Mouse (Mus musculus): ENCODE measurements around the gene Slpi. TPM values are rescaled to one million over a fixed set of nuclear protein-coding genes. Genes with fewer than 3 reads are reported as not detected.

The Slpi gene
- polyA plus RNA-seq, 1 experiment from 2014 or later: not detected

DNA sequence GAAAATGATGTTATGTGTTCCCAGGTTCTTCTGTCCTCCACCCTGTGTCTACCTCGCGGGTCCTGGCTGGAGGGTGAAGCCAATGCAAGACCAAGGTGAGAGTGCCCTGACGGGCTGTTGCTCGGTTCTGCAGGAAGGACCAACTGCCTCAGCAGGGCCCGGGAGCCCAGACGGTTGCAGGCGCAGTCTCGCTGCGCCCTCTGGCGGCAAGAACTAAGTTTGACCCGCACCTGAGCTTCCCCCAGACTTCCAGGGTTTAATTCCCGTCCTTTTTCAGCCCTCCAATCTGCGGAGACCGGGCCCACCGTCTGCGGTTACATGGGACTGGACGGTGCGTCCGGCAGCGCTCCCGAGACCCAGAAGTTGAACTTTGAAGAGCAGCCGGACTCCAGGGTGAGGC is 18.8 kb upstream of the Slpi start:
- no peak overlapping the region for H3K27ac ChIP-seq (ENCODE audit: low read depth, low read length)
- H3K4me2 ChIP-seq (ENCODE audit: low read depth, low read length): no peak overlapping the region
- no peaks in the 10 kb centered on the region for H3K36me3 ChIP-seq (ENCODE audit: control insufficient read depth, insufficient read depth, low read length)
- WGBS: under 1% methylated on average over 22 of the region's 22 CpGs
- H3K4me3 ChIP-seq (ENCODE audit: low read depth, low read length): no peak overlapping the region
- H3K4me1 ChIP-seq (ENCODE audit: control insufficient read depth, insufficient read depth, low read length): peaks cover 7% of the 10 kb centered on the region; the same call in 1 of the 2 replicates
- no peak overlapping the region for H3K9ac ChIP-seq (replicated peaks; ENCODE audit: low read depth, low read length)
- ATAC-seq (ENCODE audit: low read depth): 0 out of 2 replicates have a peak, but pooled peaks have one; percentile 31
- H3K9me3 ChIP-seq (ENCODE audit: control insufficient read depth, low read length): no peaks in the 10 kb centered on the region
- peaks cover 47% of the 10 kb centered on the region for H3K27me3 ChIP-seq (ENCODE audit: control insufficient read depth, insufficient read depth, low read length)

DNA sequence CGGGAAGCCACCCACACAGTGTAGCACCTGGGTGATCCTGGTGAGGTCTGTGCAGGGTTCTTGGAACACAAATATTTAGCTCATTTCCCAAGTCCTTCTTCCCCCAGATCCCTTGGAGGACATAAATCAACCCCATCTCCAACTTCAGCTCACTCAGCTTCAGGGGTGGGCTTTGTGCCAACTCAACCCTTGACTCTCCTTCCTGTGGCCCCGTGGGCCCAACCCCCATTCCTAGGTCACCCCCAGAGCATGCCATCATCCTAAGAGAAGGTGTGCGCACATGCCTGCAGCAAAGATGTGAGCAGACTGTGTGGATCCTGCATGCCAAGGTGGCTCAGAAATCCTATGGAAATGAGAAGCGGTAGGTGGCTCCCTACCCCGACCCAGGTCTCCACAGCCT is 16.6 kb upstream of the Slpi start:
- H3K27me3 ChIP-seq (ENCODE audit: control insufficient read depth, insufficient read depth, low read length): peaks cover 66% of the 10 kb centered on the region
- 44% methylated on average over 5 of the region's 5 CpGs for WGBS
- no peaks in the 10 kb centered on the region for H3K9me3 ChIP-seq (ENCODE audit: control insufficient read depth, low read length)
- H3K4me1 ChIP-seq (ENCODE audit: control insufficient read depth, insufficient read depth, low read length): peaks cover 8% of the 10 kb centered on the region; the same call in 1 of the 2 replicates
- H3K4me2 ChIP-seq (ENCODE audit: low read depth, low read length): no peak overlapping the region
- no peak overlapping the region for H3K4me3 ChIP-seq (ENCODE audit: low read depth, low read length)
- H3K36me3 ChIP-seq (ENCODE audit: control insufficient read depth, insufficient read depth, low read length): no peaks in the 10 kb centered on the region
- no peak overlapping the region for H3K27ac ChIP-seq (ENCODE audit: low read depth, low read length)
- no peak for ATAC-seq (ENCODE audit: low read depth)
- no peak overlapping the region for H3K9ac ChIP-seq (replicated peaks; ENCODE audit: low read depth, low read length)

DNA sequence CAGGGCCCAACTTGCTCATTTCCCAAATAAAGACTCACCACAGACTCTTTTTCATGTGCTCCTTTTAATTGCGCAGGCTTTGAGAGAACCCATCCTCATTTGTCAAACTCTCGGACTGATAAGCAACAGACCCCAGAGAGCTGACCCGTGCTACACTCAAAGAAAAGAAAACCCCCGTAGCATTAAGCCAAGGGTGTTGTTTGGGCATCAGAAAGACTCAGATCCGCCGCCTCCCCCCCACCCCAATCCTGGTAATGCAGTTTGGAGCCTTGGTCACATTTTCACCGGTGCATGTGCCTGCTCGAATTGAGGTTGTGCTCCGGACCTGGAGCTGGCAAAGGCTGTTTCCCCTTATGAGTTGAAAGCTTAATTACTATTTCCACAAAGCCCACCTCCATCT is 16.2 kb upstream of the Slpi start, which contains the start of gene Matn4:
Gene Matn4, minus strand, starts transcription at position 101 of the 400 bp plus-strand sequence.
- H3K27me3 ChIP-seq (ENCODE audit: control insufficient read depth, insufficient read depth, low read length): peaks cover 68% of the 10 kb centered on the region
- peaks cover 11% of the 10 kb centered on the region; the same call in 1 of the 2 replicates for H3K4me1 ChIP-seq (ENCODE audit: control insufficient read depth, insufficient read depth, low read length)
- H3K36me3 ChIP-seq (ENCODE audit: control insufficient read depth, insufficient read depth, low read length): no peaks in the 10 kb centered on the region
- no peaks in the 10 kb centered on the region for H3K9me3 ChIP-seq (ENCODE audit: control insufficient read depth, low read length)
- ATAC-seq (ENCODE audit: low read depth): no peak
- no peak within 1 kb of the TSS for H3K27ac ChIP-seq (ENCODE audit: low read depth, low read length)
- 10% methylated on average over 9 of the region's 9 CpGs for WGBS
- peak within 1 kb of the TSS; percentile 47 for H3K4me2 ChIP-seq (ENCODE audit: low read depth, low read length)
- peak within 1 kb of the TSS; percentile 41; the same call in 1 of the 2 replicates for H3K9ac ChIP-seq (replicated peaks; ENCODE audit: low read depth, low read length)
- H3K4me3 ChIP-seq (ENCODE audit: low read depth, low read length): peak within 1 kb of the TSS; percentile 27

DNA sequence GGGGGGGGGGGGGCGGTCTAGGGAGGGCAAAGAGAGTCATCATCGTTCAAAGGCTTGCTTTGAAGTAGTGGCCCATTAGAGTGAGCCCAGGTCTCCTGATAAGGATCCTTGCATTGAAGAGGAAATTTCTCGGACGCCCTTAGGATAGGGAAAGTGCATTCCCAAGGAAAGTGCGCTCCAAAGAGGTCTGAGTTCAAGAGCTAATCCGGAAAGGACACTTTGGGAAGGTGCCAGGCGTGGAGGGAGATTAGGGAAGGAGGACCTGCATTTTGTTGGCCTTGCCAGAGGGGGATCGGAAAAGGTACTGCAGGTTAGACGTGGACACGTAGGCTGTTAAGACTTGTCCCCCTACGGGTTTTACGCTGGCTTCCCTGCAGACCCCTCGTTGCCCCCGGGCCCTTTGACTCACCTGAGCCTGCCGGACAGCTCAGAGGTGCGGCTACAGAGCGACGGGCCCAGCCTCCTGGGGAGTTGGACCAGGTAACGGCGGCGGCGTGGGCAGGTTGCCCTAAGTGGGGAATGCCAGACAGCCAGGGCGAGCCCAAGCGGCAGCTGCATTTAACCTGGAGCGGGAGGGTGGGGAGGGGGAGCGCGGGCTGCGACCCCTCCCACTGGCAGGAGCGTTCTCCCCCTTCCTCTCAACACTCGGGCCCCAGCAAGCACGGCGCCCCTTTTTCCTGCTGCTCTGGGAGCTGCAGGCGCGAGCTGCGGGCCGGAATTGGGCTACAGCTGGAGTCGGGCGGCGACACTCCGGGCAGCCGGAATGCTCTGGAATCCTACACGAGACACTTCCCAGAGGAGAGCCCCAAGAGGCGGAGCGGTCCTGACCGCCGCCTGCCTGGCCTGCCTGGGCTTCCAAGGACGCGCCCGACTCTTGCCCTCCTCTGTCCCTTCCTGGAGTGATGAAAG is 15.4 kb upstream of the Slpi start:
- Histone ChIP-seq H3K9me3 (ENCODE audit: control insufficient read depth, low read length) (no peaks in the 10 kb centered on the region), H3K4me1 (ENCODE audit: control insufficient read depth, insufficient read depth, low read length) (peaks cover 11% of the 10 kb centered on the region; the same call in 1 of the 2 replicates), H3K4me3 (ENCODE audit: low read depth, low read length) (peak overlapping the region; percentile 27), H3K9ac (replicated peaks; ENCODE audit: low read depth, low read length) (peak overlapping the region; percentile 41; the same call in 1 of the 2 replicates), H3K4me2 (ENCODE audit: low read depth, low read length) (peak overlapping the region; percentile 47), H3K36me3 (ENCODE audit: control insufficient read depth, insufficient read depth, low read length) (no peaks in the 10 kb centered on the region), H3K27ac (ENCODE audit: low read depth, low read length) (no peak overlapping the region), H3K27me3 (ENCODE audit: control insufficient read depth, insufficient read depth, low read length) (peaks cover 75% of the 10 kb centered on the region)
- no peak for ATAC-seq (ENCODE audit: low read depth)
- 2% methylated on average over 49 of the region's 49 CpGs for WGBS

DNA sequence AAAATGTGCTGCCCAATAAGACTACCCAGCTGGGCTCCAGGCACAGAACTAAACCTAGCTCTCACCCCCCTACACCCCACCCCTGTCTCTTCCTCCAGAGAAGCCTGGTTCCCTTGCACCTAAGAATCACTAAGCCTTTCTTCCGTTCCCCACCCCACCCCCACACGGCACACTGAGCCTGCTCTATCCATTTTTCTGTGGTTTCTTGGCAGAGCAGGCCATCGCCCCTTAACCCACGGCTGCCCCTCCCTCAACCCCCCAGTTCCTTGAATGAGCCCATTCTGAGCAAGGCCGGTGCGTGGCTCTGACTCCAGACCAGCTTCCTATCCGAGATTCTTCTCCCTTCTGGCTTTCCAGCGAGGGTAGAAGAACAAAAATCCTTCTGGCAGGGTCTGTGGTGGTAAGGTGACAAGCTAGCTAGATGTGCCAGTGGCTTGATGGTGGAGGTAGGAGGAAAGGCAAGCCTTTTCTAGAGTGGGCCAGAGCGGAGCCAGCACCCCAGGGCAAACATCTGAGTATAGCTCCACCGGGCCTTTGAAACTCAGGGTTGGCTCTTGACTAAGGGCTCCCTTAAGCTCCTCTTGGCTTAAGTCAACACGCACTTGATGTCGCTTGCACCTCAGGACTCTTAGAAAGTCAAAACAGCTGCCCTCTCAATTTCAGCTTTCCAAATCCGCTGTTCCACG is 14.6 kb upstream of the Slpi start:
- 16% methylated on average over 14 of the region's 14 CpGs for WGBS
- H3K4me2 ChIP-seq (ENCODE audit: low read depth, low read length): no peak overlapping the region
- no peak overlapping the region for H3K27ac ChIP-seq (ENCODE audit: low read depth, low read length)

DNA sequence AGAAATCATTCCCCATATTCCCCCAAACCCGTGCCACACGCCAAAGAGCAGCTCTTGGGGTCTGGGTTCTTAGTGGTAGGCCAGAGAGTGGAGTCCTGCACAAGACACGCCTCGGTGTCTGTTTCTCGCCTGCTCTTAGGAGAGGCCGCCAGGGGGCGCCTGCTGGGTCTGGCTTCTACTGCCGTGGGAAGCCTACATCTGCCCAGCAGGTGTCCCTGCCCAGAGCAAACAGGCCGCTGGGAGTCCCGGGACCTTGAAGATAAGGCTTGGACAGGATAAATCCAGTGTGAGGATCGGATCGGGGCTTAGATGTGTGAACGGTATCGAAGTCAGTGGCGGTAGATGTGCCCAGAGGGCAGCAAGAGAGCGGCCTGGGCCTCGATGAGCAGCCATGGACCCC is 14.0 kb upstream of the Slpi start, which contains the start of gene Rbpjl:
Gene Rbpjl, plus strand, starts transcription at position 236 of the 400 bp plus-strand sequence.
- Histone ChIP-seq H3K4me3 (ENCODE audit: low read depth, low read length) (no peak within 1 kb of the TSS), H3K9me3 (ENCODE audit: control insufficient read depth, low read length) (no peaks in the 10 kb centered on the region), H3K27me3 (ENCODE audit: control insufficient read depth, insufficient read depth, low read length) (peaks cover 80% of the 10 kb centered on the region), H3K4me1 (ENCODE audit: control insufficient read depth, insufficient read depth, low read length) (peaks cover 11% of the 10 kb centered on the region; the same call in 1 of the 2 replicates), H3K36me3 (ENCODE audit: control insufficient read depth, insufficient read depth, low read length) (no peaks in the 10 kb centered on the region), H3K4me2 (ENCODE audit: low read depth, low read length) (no peak within 1 kb of the TSS; the same call in 1 of the 2 replicates), H3K9ac (replicated peaks; ENCODE audit: low read depth, low read length) (no peak within 1 kb of the TSS), H3K27ac (ENCODE audit: low read depth, low read length) (no peak within 1 kb of the TSS)
- peak; percentile 34; the same call in 1 of the 2 replicates for ATAC-seq (ENCODE audit: low read depth)
- WGBS: 6% methylated on average over 17 of the region's 17 CpGs

More for the DNA sequence above, 14.6 kb upstream of the Slpi start:
- H3K36me3 ChIP-seq (ENCODE audit: control insufficient read depth, insufficient read depth, low read length): no peaks in the 10 kb centered on the region
- no peak overlapping the region for H3K4me3 ChIP-seq (ENCODE audit: low read depth, low read length)
- peaks cover 81% of the 10 kb centered on the region for H3K27me3 ChIP-seq (ENCODE audit: control insufficient read depth, insufficient read depth, low read length)
- peak; percentile 9; the same call in 1 of the 2 replicates for ATAC-seq (ENCODE audit: low read depth)
- no peak overlapping the region for H3K9ac ChIP-seq (replicated peaks; ENCODE audit: low read depth, low read length)
- no peaks in the 10 kb centered on the region for H3K9me3 ChIP-seq (ENCODE audit: control insufficient read depth, low read length)
- H3K4me1 ChIP-seq (ENCODE audit: control insufficient read depth, insufficient read depth, low read length): peaks cover 11% of the 10 kb centered on the region; the same call in 1 of the 2 replicates

DNA sequence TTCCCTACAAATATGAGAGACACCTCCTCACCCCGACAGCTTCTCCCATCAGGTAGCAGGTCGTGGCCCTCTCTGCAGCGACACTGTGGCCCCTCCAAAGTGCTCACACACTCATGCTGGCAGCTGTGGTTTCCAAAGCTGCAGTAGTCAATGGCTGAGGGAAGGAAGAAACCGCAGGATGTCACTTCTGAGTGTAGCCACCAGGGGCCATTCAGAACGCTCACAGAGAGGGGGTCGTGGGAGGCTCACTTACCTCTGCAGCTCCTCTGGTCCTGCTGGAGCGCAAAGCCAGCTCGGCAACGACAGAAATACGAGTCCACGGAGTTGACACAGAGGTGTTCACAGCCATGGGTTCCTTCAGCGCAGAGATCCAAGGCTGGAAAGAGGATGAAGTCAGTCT is 8.0 kb upstream of the Slpi start:
- Histone ChIP-seq H3K4me1 (ENCODE audit: control insufficient read depth, insufficient read depth, low read length) (0 out of 2 replicates have a peak, but pooled peaks cover 4% of the 10 kb centered on the region), H3K4me2 (ENCODE audit: low read depth, low read length) (no peak overlapping the region), H3K4me3 (ENCODE audit: low read depth, low read length) (no peak overlapping the region), H3K9me3 (ENCODE audit: control insufficient read depth, low read length) (no peaks in the 10 kb centered on the region), H3K27ac (ENCODE audit: low read depth, low read length) (no peak overlapping the region), H3K27me3 (ENCODE audit: control insufficient read depth, insufficient read depth, low read length) (peaks cover 32% of the 10 kb centered on the region), H3K36me3 (ENCODE audit: control insufficient read depth, insufficient read depth, low read length) (no peaks in the 10 kb centered on the region), H3K9ac (replicated peaks; ENCODE audit: low read depth, low read length) (no peak overlapping the region)
- no peak for ATAC-seq (ENCODE audit: low read depth)
- WGBS: 78% methylated on average over 12 of the region's 12 CpGs

DNA sequence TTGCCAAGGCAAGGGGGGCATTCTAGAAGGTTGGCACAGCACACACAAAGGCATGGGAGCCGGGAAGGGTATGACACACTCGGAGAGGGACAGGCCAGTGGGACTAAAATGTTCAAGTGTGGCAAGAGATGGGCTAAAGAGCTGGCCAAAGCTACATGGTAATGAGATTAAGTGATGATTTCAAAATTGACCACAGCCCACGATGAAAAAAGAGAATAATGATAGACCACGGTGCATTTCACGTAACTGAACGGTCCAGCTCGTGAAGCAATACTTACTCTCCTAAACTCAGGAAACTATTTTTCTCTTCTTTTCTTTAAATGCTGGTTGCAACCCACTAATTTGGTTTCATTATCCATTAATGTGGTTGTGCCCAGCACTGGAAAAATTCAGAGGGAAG is 7.2 kb upstream of the Slpi start:
- WGBS: 95% methylated on average over 7 of the region's 7 CpGs
- Histone ChIP-seq H3K27ac (ENCODE audit: low read depth, low read length) (no peak overlapping the region), H3K27me3 (ENCODE audit: control insufficient read depth, insufficient read depth, low read length) (peaks cover 24% of the 10 kb centered on the region), H3K4me2 (ENCODE audit: low read depth, low read length) (no peak overlapping the region), H3K9ac (replicated peaks; ENCODE audit: low read depth, low read length) (no peak overlapping the region), H3K36me3 (ENCODE audit: control insufficient read depth, insufficient read depth, low read length) (no peaks in the 10 kb centered on the region), H3K9me3 (ENCODE audit: control insufficient read depth, low read length) (no peaks in the 10 kb centered on the region), H3K4me1 (ENCODE audit: control insufficient read depth, insufficient read depth, low read length) (0 out of 2 replicates have a peak, but pooled peaks cover 4% of the 10 kb centered on the region), H3K4me3 (ENCODE audit: low read depth, low read length) (no peak overlapping the region)
- no peak for ATAC-seq (ENCODE audit: low read depth)
